Mouse (Mus musculus): ENCODE results near the gene Tjp1.

DNA sequence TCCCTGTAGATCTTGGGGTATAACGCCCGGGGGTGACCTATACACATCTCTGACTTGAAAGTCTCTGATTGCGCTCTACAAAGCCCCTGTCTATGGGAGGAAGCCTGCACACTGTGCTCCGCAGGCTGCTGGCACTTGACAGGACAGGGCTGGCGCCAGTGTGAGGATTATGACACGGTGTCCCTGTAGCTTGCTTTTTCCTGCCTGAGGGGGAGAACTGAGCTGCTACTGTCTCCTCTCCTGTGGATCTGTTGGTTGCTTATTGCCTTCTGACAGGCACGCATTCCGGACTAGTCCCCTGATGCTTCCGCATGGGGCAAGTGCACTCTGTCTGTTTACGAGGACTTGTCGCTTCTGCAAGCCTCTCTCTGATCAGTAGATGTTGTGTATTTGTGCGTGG, 49.5 kb upstream of the Tjp1 start:
- TF ChIP-seq CTCF (IDR thresholded peaks at IDR 0.05; ENCODE audit: low read depth, low read length) (no peak), POLR2A (IDR thresholded peaks at IDR 0.05; ENCODE audit: extremely low read depth, insufficient read depth, low read length) (no peak)

Measured in liver, adult 2 months (tissue).